Mouse (Mus musculus) thymus, postnatal 10 days (tissue): ENCODE measurements at regions not wholly inside any gene's neighbourhood (a gene's known extent, or its start where the extent isn't known, plus 50 kb on each side); places are given as distances from the start of the nearest gene placed in this dataset.

Source experiments
- DNase-seq, 2 experiments: peaks; one replicate each; pipeline ENCODE4 v3.0.0; 2021; ENCODE audit warnings: low spot score in 2 of 2

GRCm38 (mm10) chr8:8285876-8286275 is 375.2 kb downstream of the Efnb2 start:
- no peak for DNase-seq

- DNase-seq, result no peak
Observed at GRCm38 (mm10) chr8:8274987-8275386, 386.1 kb downstream of the Efnb2 start.

- DNase-seq, result no peak
Observed at GRCm38 (mm10) chr8:8274211-8274641, 386.8 kb downstream of the Efnb2 start.

DNA sequence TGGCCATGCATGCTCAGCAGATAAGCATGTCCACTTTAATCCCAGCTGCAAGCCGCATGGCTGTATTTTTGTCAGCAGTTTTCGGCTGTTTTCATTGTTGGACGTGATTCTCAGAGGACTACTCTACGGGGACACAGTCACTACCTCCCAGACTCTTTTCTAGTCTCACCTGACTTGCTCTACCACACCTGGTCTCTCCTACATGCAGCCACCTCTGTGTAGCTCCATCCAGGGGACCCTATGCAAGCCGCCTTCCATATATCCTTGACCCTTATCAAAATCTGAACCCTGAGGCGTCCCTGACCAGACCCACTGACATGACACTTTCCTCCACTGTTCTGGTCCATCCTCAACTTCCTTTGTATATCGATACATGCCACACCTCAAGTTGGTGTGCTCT is 402.2 kb downstream of the Efnb2 start:
- no peak for DNase-seq

DNA sequence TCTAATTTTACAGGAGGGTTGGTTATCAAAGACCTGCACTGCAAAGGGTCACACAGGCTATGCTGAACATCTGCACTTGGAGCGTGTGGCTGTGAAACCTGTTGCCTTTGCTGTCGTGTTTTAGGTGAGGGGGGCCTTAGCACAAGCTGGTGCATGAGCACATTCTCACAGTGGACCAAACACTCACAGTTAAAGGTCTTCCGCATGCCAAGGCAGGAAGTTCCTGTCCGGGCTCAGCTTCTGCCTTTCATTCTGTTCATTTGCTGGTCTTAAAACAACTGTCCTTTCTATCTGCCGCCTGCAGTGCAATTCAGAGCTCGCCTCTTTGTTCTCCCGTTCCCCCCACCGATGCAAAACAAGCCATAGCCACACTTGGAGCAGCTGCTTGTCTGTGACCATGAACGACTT is 402.8 kb downstream of the Efnb2 start:
- no peak for DNase-seq

- no peak for DNase-seq
Observed at GRCm38 (mm10) chr8:8256327-8256726, 404.7 kb downstream of the Efnb2 start.

DNA sequence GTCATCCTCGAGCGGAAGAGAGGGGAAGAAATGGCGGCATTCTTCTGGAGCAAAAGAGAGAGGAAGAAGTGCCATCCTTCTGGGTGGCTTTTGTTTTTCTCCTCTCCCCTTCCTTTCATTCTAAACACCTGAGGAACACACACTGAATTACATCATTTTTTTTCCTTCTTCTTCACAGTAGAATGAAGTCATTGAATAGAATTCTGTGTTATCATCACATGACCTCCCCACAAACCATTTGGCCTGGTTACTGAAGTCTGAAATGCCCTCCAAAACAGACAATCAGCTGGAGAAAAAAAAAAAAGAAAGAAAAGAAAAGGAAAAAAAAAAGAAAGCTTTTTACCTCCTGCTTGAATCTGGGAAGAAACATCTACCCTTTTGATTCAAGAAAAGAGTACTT is 406.6 kb downstream of the Efnb2 start:
- no peak for DNase-seq

DNA sequence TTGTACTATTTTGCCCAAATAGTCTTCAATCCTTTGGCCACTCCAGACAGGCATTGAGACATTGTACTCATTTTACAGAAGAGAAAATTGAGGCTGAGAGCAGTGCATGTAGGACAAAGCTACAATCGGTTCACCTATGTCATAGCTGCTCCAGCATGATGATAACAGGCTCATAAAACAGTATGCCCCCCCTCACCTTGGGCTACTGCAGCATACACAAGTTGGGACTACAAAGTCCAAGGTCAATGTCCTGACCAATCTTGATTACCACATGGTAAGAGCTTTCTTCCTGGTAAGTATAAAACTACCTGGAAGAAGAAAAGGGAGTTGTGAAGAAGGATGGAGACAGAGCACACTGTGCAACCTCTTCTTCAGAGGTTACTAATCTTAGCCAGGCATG is 416.4 kb downstream of the Efnb2 start:
- DNase-seq, result no peak

DNA sequence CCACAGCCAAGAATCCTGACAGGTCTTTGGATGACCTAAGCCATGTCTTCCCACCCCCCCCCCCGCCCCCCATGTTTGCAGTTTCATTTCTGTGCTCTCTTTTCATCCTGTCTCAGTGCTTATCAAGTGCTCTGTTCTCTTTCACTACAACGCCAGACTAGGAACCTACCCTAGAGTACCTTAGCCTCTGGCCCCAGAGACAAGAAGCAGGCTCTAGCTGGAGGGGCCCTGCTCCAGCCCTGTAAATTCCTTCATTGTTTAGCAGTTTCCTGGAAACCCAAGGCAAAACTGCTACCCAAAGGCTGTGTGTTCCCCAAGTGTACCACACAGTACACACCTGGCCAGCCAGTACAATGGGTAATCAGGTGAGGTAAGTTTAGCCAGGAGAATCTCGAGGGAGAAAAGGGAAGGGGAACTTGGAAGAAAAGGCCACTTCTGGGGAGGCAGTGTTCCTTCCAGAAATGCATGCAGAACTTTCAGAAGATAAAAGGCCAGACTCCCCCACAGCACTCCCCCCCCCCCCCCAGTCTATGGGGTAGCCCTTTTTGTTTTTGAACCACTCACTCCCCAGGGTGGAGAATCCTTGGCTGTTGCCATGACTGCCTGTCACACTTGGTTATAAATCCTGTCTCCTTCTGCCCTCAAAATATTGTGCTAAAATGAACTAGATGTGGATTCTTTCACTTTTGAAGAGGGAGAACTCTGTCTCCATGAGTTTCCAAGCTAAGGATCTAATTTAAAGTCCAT is 419.1 kb downstream of the Efnb2 start:
- DNase-seq, result no peak

DNA sequence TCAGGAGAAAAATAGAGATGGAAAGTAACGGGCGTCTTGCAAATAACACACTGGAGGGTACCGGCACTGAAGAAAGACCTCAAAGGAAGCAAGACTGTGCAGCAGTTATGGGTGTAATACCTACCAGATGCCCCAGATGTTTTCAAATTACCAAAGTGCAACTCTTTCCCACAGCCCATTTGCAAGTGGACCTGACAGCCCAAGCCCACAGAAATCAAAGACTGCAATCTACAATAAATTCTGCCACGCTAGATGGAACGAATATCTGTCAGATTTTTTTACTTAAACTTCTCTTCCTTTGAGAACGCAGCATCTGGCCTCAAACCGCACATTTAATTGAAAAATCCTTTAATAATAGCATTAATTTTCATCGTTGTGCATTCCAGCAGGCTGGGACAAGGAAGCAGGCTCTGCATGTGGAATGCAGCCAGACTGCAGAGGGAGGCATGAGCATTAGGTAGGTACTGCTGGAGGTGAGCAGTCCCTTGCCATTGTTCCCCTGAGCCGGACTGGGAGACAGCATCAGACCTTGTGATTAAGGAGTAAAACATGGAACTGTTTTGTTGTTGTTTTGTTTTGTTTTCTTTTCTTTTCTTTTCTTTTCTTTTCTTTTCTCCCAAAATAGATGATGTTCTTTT is 419.9 kb downstream of the Efnb2 start:
- DNase-seq, result no peak

DNA sequence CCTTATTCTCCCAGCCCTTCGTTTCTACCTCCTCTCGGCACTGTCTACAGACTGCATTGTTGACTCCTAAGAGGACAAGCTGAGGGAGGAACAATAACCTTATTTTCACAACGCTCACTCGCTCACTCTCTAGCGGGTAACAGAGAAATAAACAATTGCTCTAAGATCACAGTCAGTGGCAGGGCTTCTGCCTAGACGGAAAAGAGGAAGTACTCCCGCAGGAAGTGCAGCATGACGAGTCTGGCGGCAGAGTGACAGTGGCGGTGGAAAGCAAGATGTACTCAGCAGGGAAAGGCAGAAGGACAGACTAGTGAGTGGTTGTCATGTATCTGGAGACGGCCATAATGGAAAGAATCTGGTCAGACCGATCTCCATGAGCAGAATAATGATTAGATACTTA is 421.6 kb downstream of the Efnb2 start:
- no peak for DNase-seq

- no peak for DNase-seq
Observed at GRCm38 (mm10) chr8:8238051-8238450, 423.0 kb downstream of the Efnb2 start.

DNA sequence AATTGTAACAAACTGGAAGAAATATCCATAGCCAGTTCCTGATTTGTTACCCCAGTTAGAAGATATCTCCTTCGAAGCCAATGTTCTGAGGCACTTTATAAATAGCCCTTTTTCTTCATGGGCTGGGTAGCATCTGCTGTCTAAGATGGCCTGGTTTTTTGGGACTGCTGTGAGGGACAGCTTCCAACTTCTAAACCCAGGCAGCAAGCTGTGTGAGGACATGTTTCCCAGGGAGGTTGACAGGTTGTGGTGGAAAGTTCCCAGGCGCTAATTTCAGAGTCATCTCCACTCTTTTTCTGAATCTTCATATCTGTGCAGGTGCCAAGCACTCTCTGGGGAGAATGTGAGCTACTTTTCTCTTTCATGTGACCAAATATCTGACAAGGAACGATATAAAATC is 427.4 kb downstream of the Efnb2 start:
- DNase-seq, result no peak

- no peak for DNase-seq
Observed at GRCm38 (mm10) chr8:8233156-8233555, 427.9 kb downstream of the Efnb2 start.

DNA sequence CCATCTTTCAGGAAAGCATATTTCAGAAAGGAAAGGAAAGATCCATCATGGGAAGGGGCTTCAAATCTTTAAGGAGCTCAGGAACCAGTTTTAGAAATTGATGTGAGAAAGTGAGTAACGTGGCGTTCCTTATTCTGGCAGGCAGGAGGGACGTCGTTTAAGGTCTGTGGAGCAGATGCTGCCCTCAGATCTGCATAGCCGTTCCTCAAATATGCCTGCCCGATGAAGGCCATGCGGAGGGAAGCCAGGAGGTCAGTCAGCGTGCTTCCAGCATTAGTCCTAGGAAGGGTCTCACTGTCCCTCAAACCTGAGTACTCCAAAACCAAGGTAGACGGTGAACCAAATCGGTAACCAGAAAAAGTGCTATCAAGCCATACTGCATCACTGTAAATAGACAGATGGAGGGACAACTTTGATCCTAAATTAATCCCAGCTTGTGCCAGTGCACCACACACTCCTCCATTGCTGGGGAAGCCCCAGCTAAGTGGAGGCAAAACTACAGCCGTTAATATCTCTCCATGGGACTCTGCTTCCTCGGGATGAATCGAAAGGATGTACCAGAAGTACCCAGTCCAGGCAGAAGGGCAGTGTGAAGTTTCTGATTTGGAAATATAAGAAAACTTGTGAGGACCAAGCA is 428.9 kb downstream of the Efnb2 start:
- DNase-seq, result no peak

GRCm38 (mm10) chr8:8231308-8231985 is 429.6 kb downstream of the Efnb2 start:
- DNase-seq, result no peak

GRCm38 (mm10) chr8:8225994-8226393 is 435.0 kb downstream of the Efnb2 start:
- no peak for DNase-seq

- DNase-seq, result no peak
Observed at GRCm38 (mm10) chr8:8225175-8225830, 435.7 kb downstream of the Efnb2 start.

DNA sequence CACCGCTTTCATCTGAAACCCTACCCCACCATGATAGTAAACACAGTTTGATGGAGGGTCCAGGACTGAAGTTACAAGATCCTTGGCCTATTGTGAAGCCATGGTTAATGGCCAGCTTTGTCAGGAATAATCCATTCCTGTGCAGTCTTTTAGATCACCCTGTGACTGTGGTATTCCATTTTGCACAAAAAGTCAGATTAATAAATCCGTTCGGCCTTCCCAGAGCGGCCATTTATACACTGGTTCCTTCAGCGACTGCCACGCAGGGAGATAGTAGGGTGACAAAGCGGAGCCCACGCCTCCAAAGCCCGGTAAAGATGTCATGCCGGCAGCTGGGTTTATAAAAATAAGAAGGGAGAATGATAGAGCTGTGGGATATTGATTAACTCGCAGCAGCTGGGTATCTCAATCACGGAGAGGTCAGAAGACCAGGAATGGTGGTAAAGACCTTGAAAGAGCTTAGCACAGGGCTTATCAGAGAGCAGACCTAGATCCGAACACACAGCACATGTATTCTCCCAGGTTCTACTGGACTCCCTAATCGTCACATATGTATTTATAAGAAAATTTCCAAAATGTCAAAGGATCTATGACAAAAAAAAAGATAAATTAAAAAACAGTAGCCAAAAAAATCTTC is 440.5 kb downstream of the Efnb2 start:
- no peak for DNase-seq

DNA sequence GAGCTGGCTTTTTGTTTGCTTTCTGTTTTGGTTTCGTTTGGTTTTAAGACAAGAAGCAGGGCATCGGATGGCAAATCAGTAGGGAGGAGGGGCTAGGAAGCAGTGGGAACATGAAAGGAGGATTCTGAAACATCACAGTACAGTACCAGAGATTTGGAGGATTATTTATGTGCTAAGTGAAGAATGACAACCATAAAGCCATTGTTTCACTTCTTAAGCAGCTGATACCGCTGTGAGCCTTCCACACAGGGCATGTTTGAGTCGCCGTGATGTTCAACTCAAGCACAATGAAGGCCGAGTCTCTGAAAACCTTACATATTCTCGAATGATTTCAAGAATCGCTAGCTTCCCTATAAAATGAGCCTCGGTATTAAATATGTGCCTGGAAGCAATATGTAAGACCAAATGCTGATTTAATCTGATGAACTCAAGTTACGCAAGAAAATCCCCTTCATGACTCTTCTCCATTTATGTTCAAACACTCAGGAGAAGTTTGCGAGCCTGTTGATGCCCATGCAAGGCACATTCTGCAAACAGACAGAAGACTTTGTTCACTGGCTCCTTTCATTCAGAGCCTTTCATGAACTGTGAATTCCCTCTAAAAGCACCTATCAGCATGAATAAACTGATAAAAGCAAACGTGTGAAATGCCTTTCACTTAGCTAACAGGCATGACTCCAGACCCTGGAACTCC is 441.2 kb downstream of the Efnb2 start:
- no peak for DNase-seq

DNA sequence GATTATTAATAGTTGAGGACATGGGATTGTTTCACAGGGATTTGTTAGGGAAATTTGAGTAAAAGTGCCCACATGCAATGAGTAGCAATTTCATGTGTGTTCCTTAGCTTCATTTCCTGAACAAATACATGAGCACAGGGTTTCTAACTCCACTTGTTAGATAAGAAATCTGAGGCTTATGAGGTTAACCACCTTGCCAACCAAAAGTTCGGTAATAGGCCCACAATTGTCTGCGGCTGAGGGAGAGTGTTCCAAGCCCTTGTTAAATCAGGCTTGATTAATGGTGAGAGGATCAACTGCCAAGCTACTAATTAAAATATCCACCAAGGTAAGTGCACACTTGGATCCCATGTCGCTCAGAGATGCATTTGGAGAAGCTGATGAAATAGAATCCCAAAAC is 468.0 kb downstream of the Efnb2 start:
- no peak for DNase-seq
